ENCODE assay signal across 18 mouse cellular contexts in genomic region chr3:156947404-156947803, GRCm38 (mm10).
DNase-seq lines count a peak whose midpoint lies in the region; ATAC-seq lines count a peak whose summit lies in the region.
"Had no signal": no experiment of that assay in that cellular context is flagged by ENCODE, and none has a peak within 500 bp of the region (broad histone marks: within the 10 kb centered on the region; RNA-seq: fewer than 3 reads in every experiment).

No protein-coding gene starts in this region.

- H3K27me3 ChIP-seq in forebrain, embryonic 12.5 days: no peaks in the 10 kb centered on the region
- H3K27me3 ChIP-seq in forebrain, embryonic 10.5 days (ENCODE audit: poor library complexity, severe bottlenecking): no peaks in the 10 kb centered on the region
- no peaks in the 10 kb centered on the region for H3K27me3 ChIP-seq in midbrain, embryonic 12.5 days
- H3K27me3 ChIP-seq in embryonic facial prominence, embryonic 10.5 days (replicated peaks; ENCODE audit: low read depth, poor library complexity, severe bottlenecking): no peaks in the 10 kb centered on the region
- H3K27me3 ChIP-seq: embryonic facial prominence, embryonic 15.5 days; liver, embryonic 13.5 days; stomach, embryonic 15.5 days had no signal

- 67% methylated on average over 6 of the region's 6 CpGs for WGBS in forebrain, embryonic 12.5 days
- 82% methylated on average over 6 of the region's 6 CpGs for WGBS in forebrain, embryonic 10.5 days
- 53% methylated on average over 6 of the region's 6 CpGs for WGBS in midbrain, embryonic 12.5 days
- WGBS in embryonic facial prominence, embryonic 10.5 days: 65% methylated on average over 6 of the region's 6 CpGs

- H3K36me3 ChIP-seq in forebrain, embryonic 12.5 days (replicated peaks): no peaks in the 10 kb centered on the region
- H3K36me3 ChIP-seq in forebrain, embryonic 10.5 days (replicated peaks): no peaks in the 10 kb centered on the region
- no peaks in the 10 kb centered on the region for H3K36me3 ChIP-seq in midbrain, embryonic 12.5 days
- no peaks in the 10 kb centered on the region for H3K36me3 ChIP-seq in embryonic facial prominence, embryonic 10.5 days (replicated peaks)
- H3K36me3 ChIP-seq: embryonic facial prominence, embryonic 15.5 days; liver, embryonic 13.5 days; stomach, embryonic 15.5 days had no signal

- no peak for DNase-seq in forebrain, embryonic 10.5 days (ENCODE audit: extremely low spot score, low spot score)
- DNase-seq in layer of hippocampus, adult 11-12 months (ENCODE audit: low spot score): peak; percentile 44
- no peak for DNase-seq in layer of hippocampus, postnatal 10 days (ENCODE audit: low spot score in 2 of 2)
- DNase-seq in embryo, embryonic 9.5 days (ENCODE audit: extremely low spot score): peak; percentile 14
- DNase-seq in adrenal gland, postnatal 10 days: no peak
- no peak for DNase-seq in embryonic facial prominence, embryonic 10.5 days (ENCODE audit: low spot score)
- DNase-seq: adrenal gland, postnatal 25 days; B cell, adult 2 months; cerebellum, postnatal 10 days; heart, adult 2 months; kidney, postnatal 10 days; liver, embryonic 13.5 days; lung, postnatal 14 days; thymus, postnatal 4 days had no signal

- no peaks in the 10 kb centered on the region for H3K9me3 ChIP-seq in forebrain, embryonic 12.5 days
- no peaks in the 10 kb centered on the region for H3K9me3 ChIP-seq in forebrain, embryonic 10.5 days
- H3K9me3 ChIP-seq in midbrain, embryonic 12.5 days: no peaks in the 10 kb centered on the region
- no peaks in the 10 kb centered on the region for H3K9me3 ChIP-seq in embryonic facial prominence, embryonic 10.5 days
- H3K9me3 ChIP-seq: embryonic facial prominence, embryonic 15.5 days; liver, embryonic 13.5 days; stomach, embryonic 15.5 days had no signal

- ATAC-seq in forebrain, embryonic 12.5 days (ENCODE audit: low FRiP score): 0 out of 2 replicates have a peak, but pooled peaks have one; percentile 30
- peak; percentile 63 for ATAC-seq in midbrain, embryonic 12.5 days (ENCODE audit: low FRiP score, low read depth)

- peaks cover 5% of the 10 kb centered on the region; the same call in 1 of the 2 replicates for H3K4me1 ChIP-seq in forebrain, embryonic 12.5 days
- H3K4me1 ChIP-seq in forebrain, embryonic 10.5 days: no peaks in the 10 kb centered on the region
- H3K4me1 ChIP-seq in midbrain, embryonic 12.5 days: no peaks in the 10 kb centered on the region; the same call in 1 of the 2 replicates
- no peaks in the 10 kb centered on the region for H3K4me1 ChIP-seq in embryonic facial prominence, embryonic 10.5 days
- H3K4me1 ChIP-seq: embryonic facial prominence, embryonic 15.5 days; liver, embryonic 13.5 days; stomach, embryonic 15.5 days had no signal

- H3K9ac ChIP-seq in forebrain, embryonic 12.5 days: no peak overlapping the region
- H3K9ac ChIP-seq in midbrain, embryonic 12.5 days (replicated peaks): no peak overlapping the region
- H3K9ac ChIP-seq: embryonic facial prominence, embryonic 15.5 days; liver, embryonic 13.5 days; stomach, embryonic 15.5 days had no signal

- H3K27ac ChIP-seq in forebrain, embryonic 12.5 days: no peak overlapping the region
- no peak overlapping the region for H3K27ac ChIP-seq in forebrain, embryonic 10.5 days
- no peak overlapping the region for H3K27ac ChIP-seq in midbrain, embryonic 12.5 days (replicated peaks)
- H3K27ac ChIP-seq in embryonic facial prominence, embryonic 10.5 days (replicated peaks): no peak overlapping the region
- H3K27ac ChIP-seq: embryonic facial prominence, embryonic 15.5 days; heart, adult 2 months; liver, embryonic 13.5 days; stomach, embryonic 15.5 days had no signal

- no peak overlapping the region for H3K4me3 ChIP-seq in forebrain, embryonic 12.5 days (replicated peaks)
- H3K4me3 ChIP-seq in forebrain, embryonic 10.5 days: no peak overlapping the region
- H3K4me3 ChIP-seq in midbrain, embryonic 12.5 days: no peak overlapping the region
- no peak overlapping the region for H3K4me3 ChIP-seq in embryonic facial prominence, embryonic 10.5 days
- H3K4me3 ChIP-seq: embryonic facial prominence, embryonic 15.5 days; heart, adult 2 months; liver, embryonic 13.5 days; stomach, embryonic 15.5 days had no signal

- H3K4me2 ChIP-seq in forebrain, embryonic 12.5 days: no peak overlapping the region
- H3K4me2 ChIP-seq in midbrain, embryonic 12.5 days (replicated peaks): no peak overlapping the region
- H3K4me2 ChIP-seq: embryonic facial prominence, embryonic 15.5 days; liver, embryonic 13.5 days; stomach, embryonic 15.5 days had no signal

Comparison
In these comparisons a context has a peak if more than half of its experiments do, and no peak if none do; other contexts are left out.
1. DNase-seq: peak in layer of hippocampus, adult 11-12 months (single experiment) and embryo, embryonic 9.5 days (single experiment); none in forebrain, embryonic 10.5 days (single experiment), layer of hippocampus, postnatal 10 days (0 of 2), adrenal gland, postnatal 10 days (single experiment) and embryonic facial prominence, embryonic 10.5 days (single experiment).